Mouse (Mus musculus) layer of hippocampus, adult 9-10 months (tissue): Measurements from ENCODE around the gene Macrod2.

ENCODE experiments used
- DNase-seq: peaks from one replicate; pipeline ENCODE4 v3.0.0; 2022; ENCODE audit warnings: low spot score

Gene Macrod2

GRCm38 (mm10) chr2:140395179-140395578 is at the start of gene Macrod2:
TSS of gene Macrod2 (plus strand) at chr2:140395309.
- peak; percentile 89 for DNase-seq

- no peak for DNase-seq
Measured at GRCm38 (mm10) chr2:140359905-140360304, 35.2 kb upstream of the Macrod2 start.

- no peak for DNase-seq
Measured at GRCm38 (mm10) chr2:140364804-140365203, 30.3 kb upstream of the Macrod2 start.

GRCm38 (mm10) chr2:140389525-140389924 is 5.6 kb upstream of the Macrod2 start, which contains the start of gene Sel1l2:
TSS of gene Sel1l2 (minus strand) at chr2:140389706.
- DNase-seq: no peak

- DNase-seq: no peak
Measured at GRCm38 (mm10) chr2:140395744-140396231, 679 bp downstream of the Macrod2 start.

- DNase-seq: no peak
Measured at GRCm38 (mm10) chr2:140425844-140426243, 30.7 kb downstream of the Macrod2 start.

- peak; percentile 52 for DNase-seq
Measured at GRCm38 (mm10) chr2:140427283-140427682, 32.2 kb downstream of the Macrod2 start.

- no peak for DNase-seq
Measured at GRCm38 (mm10) chr2:140439081-140439480, 44.0 kb downstream of the Macrod2 start.

GRCm38 (mm10) chr2:140448636-140449035 is 53.5 kb downstream of the Macrod2 start:
- DNase-seq: no peak

- DNase-seq: no peak
Measured at GRCm38 (mm10) chr2:140475770-140476169, 80.7 kb downstream of the Macrod2 start.

- no peak for DNase-seq
Measured at GRCm38 (mm10) chr2:140476891-140477290, 81.8 kb downstream of the Macrod2 start.

GRCm38 (mm10) chr2:140482604-140483003 is 87.5 kb downstream of the Macrod2 start:
- no peak for DNase-seq

GRCm38 (mm10) chr2:140497688-140498087 is 102.6 kb downstream of the Macrod2 start:
- DNase-seq: peak; percentile 48

- peak; percentile 43 for DNase-seq
Measured at GRCm38 (mm10) chr2:140500951-140501350, 105.8 kb downstream of the Macrod2 start.

- DNase-seq: no peak
Measured at GRCm38 (mm10) chr2:140521472-140521871, 126.4 kb downstream of the Macrod2 start.

GRCm38 (mm10) chr2:140530214-140530613 is 135.1 kb downstream of the Macrod2 start:
- no peak for DNase-seq

- no peak for DNase-seq
Measured at GRCm38 (mm10) chr2:140532024-140532423, 136.9 kb downstream of the Macrod2 start.

- no peak for DNase-seq
Measured at GRCm38 (mm10) chr2:140532859-140533519, 137.9 kb downstream of the Macrod2 start.

- DNase-seq: no peak
Measured at GRCm38 (mm10) chr2:140533621-140534020, 138.5 kb downstream of the Macrod2 start.

- no peak for DNase-seq
Measured at GRCm38 (mm10) chr2:140534583-140534982, 139.5 kb downstream of the Macrod2 start.

GRCm38 (mm10) chr2:140535832-140536571 is 140.9 kb downstream of the Macrod2 start:
- DNase-seq: no peak

- no peak for DNase-seq
Measured at GRCm38 (mm10) chr2:140549286-140549685, 154.2 kb downstream of the Macrod2 start.

- no peak for DNase-seq
Measured at GRCm38 (mm10) chr2:140561426-140561825, 166.3 kb downstream of the Macrod2 start.
